Mouse (Mus musculus) limb, embryonic 11.5 days (tissue): ENCODE measurements around the gene Aasdhppt. TPM values are rescaled to one million over a fixed set of nuclear protein-coding genes. Genes with fewer than 3 reads are reported as not detected.

ENCODE experiments used
- ATAC-seq: fragments of 200-750 bp; cut with Nextera tagmentation; 2 replicates; pipeline ENCODE4 v1.8.0; 2017; ENCODE audit warnings: low read depth; ENCODE audit not compliant: insufficient number of reproducible peaks, low FRiP score, low TSS enrichment
- DNase-seq: peaks from one replicate; pipeline ENCODE4 v3.0.0-alpha.2; 2015; ENCODE audit warnings: low spot score
- H3K27ac ChIP-seq: fragments of 300-500 bp; sonication (generic); replicated peaks from 2 replicates; pipeline ENCODE4 v1.5.1; 2014; ENCODE audit warnings: low read depth, mild to moderate bottlenecking, low read length
- H3K27me3 ChIP-seq: fragments of 300-500 bp; sonication (generic); 2 replicates; pipeline ENCODE4 v1.6.1; 2014; ENCODE audit warnings: mild to moderate bottlenecking, low read length, mixed read lengths; ENCODE audit not compliant: control insufficient read depth, insufficient read depth
- H3K36me3 ChIP-seq: fragments of 300-500 bp; sonication (generic); 2 replicates; pipeline ENCODE4 v1.6.1; 2014; ENCODE audit warnings: mild to moderate bottlenecking, low read length, moderate library complexity, mixed read lengths; ENCODE audit not compliant: control insufficient read depth, insufficient read depth
- H3K4me1 ChIP-seq: fragments of 300-500 bp; sonication (generic); 2 replicates; pipeline ENCODE4 v1.6.1; 2014; ENCODE audit warnings: low read length, mixed read lengths; ENCODE audit not compliant: control insufficient read depth, insufficient read depth
- H3K4me2 ChIP-seq: fragments of 300-500 bp; sonication (generic); 2 replicates; pipeline ENCODE4 v1.6.1; 2014; ENCODE audit warnings: low read depth, mild to moderate bottlenecking, moderate library complexity; ENCODE audit not compliant: severe bottlenecking
- H3K4me3 ChIP-seq: fragments of 300-500 bp; sonication (generic); 2 replicates; pipeline ENCODE4 v1.5.1; 2014; ENCODE audit warnings: low read depth, low read length
- H3K9ac ChIP-seq: fragments of 300-500 bp; sonication (generic); 2 replicates; pipeline ENCODE4 v1.6.1; 2014; ENCODE audit warnings: mild to moderate bottlenecking, low read length
- H3K9me3 ChIP-seq: fragments of 300-500 bp; sonication (generic); 2 replicates; pipeline ENCODE4 v1.6.1; 2016; ENCODE audit warnings: low read length; ENCODE audit not compliant: control insufficient read depth
- WGBS: fragments of 180-500 bp; shearing (Covaris S2); extraction: QIAGEN DNeasy Blood & Tissue Kit; methylation state at CpG from one replicate; pipeline ENCODE4 v1.1.7; 2014; 5-methylcytosine and 5-hydroxymethylcytosine counted together
- polyA plus RNA-seq: library from polyadenylated mRNA; unstranded; fragments of >200 nt; fragmentation: Nextera tagmentation; extraction: Ambion mirVana; gene quantifications from 2 replicates; pipeline ENCODE4 v1.2.1, GENCODE M21; 2014

Aasdhppt gene
- 36.8 and 38.9 TPM in 2 replicates for polyA plus RNA-seq

DNA sequence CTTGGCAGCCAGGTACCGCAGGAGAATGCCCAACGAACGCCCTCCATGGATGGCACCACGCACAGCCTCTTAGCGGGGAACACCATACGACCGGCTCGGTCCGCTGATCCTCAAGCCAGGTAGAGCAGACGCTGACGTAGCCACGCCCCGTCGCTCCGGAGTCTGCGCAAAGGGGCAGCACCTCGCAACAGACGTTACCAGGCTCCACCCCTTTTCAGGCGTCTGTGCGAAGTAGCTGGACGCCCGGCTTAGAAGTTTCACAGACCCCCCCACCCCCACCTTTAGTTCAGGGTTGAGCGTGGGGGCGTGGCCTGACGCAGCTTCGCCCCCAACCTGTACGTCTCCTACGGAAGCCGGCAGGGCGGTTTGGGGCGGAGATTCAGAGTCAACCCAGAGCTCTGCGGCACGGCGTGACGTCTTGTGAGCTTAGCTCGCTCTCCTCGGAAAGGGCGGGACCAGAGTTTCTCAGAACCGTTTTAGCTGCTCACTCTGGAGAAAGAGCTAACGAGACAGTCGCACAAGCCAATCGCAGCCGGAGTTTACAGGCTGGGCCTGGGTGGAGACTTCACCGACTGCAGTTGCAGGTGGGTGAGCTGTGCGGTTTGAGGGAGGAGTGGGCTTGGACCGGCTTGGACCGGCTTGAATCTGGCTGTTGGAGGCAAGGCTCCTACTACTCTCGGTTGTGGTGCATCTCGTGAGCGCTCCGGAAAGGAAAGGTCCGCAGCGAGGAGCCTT, at the start of gene Aasdhppt, which contains the start of gene Kbtbd3:
Gene Aasdhppt, minus strand, starts transcription at position 121 of the 735 bp plus-strand sequence.
Gene Kbtbd3, plus strand, starts transcription at position 483 of the 735 bp plus-strand sequence.
- ATAC-seq (peak; percentile 99), DNase-seq (peak; percentile 99)
- Histone ChIP-seq H3K9me3 (no peaks in the 10 kb centered on the region), H3K4me2 (peak within 1 kb of the TSS; percentile 64), H3K36me3 (no peaks in the 10 kb centered on the region), H3K4me3 (peak within 1 kb of the TSS; percentile 59), H3K27ac (peak within 1 kb of the TSS; percentile 80), H3K27me3 (no peaks in the 10 kb centered on the region), H3K9ac (peak within 1 kb of the TSS; percentile 81), H3K4me1 (peaks cover 2% of the 10 kb centered on the region; the same call in 1 of the 2 replicates)
- whole genome bisulfite sequencing: under 1% methylated on average over 53 of the region's 53 CpGs

DNA sequence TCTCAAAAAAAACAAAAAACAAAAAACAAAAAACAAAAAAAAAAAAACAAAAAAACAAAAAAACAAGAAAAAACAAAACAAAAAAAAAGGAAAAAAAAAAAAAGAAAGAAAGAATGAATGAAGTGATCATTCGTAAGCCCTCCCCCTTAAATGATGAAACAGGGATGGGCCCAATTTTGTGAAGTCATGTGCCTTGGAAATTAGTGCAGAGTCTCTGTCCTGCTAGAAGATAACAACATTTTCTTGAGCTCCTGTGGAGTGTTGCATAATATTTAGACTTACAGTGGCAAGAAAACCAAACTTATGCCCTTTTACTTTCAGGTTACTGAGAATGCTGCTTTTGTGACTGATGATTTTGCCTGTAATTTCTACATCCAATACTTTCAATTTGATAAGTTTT, 43.9 kb upstream of the Aasdhppt start:
- no peak overlapping the region for H3K9ac ChIP-seq
- no peaks in the 10 kb centered on the region for H3K36me3 ChIP-seq
- ATAC-seq (no peak), DNase-seq (no peak)
- H3K4me1 ChIP-seq: no peaks in the 10 kb centered on the region
- no peak overlapping the region for H3K27ac ChIP-seq
- no peak overlapping the region for H3K4me2 ChIP-seq
- no peaks in the 10 kb centered on the region for H3K27me3 ChIP-seq
- 84% methylated on average over 1 of the region's 1 CpGs for WGBS
- H3K9me3 ChIP-seq: no peaks in the 10 kb centered on the region
- H3K4me3 ChIP-seq: no peak overlapping the region

DNA sequence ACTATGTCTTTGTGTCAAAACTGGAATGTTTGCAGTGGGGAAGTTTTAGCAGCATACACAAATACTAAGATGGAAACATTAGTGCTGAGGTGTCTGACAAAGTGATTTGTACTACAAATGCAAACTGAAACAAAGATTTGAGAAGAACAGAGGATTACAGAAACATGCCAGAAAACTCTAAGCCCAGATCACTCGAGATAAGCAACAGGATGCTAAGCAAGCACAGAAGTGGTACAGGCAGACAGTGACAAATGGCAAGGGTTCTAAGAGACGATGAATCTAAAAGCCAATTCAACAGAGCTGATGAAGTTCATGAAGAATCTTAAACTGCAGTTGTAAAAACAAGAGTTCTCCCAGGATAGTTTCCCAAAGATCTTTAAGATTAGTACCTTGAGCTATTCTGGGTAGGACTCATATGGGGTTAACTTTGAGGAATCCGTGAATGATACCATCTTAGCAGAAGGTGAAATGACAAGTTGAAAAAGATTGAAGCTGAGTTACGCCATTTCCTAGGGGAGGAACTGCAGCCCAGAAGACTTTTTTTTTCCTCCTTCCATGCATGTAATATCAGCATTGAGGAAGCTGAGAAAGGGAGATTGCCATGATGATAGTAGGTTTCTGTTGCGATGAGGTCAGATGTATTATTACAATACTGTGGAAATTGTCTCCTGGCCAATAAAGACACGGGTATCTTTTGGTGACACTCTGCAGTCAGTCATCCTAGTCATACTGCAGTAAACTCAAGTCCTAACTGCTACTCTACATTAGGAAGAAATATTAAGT, 9.9 kb upstream of the Aasdhppt start:
- no peaks in the 10 kb centered on the region for H3K9me3 ChIP-seq
- H3K4me2 ChIP-seq: no peak overlapping the region
- DNase-seq (no peak), ATAC-seq (no peak)
- H3K9ac ChIP-seq: no peak overlapping the region
- no peak overlapping the region for H3K27ac ChIP-seq
- no peaks in the 10 kb centered on the region for H3K4me1 ChIP-seq
- H3K4me3 ChIP-seq: no peak overlapping the region
- H3K36me3 ChIP-seq: no peaks in the 10 kb centered on the region
- WGBS: 87% methylated on average over 6 of the region's 6 CpGs
- no peaks in the 10 kb centered on the region for H3K27me3 ChIP-seq

DNA sequence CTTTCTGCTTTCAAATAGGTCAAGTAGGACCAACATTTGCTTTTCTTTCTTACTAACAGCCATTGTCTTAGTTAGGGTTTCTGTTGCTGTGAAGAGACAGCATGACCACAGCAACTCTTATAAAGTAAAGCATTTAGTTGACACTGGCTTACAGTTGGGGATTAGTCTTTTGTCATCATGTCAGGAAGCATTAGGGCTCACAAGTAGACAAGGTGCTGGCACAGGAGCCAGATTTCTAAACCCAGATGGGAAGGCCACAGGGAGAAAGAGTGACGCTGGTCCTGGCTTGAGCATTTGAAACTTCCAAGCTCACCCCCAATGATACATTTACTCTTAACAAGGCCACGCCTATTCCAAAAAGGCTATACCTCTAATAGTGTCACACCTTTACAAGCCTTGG, 6.5 kb upstream of the Aasdhppt start:
- ATAC-seq: no peak
- WGBS: 86% methylated on average over 2 of the region's 2 CpGs
- Histone ChIP-seq H3K27ac (no peak overlapping the region), H3K4me3 (no peak overlapping the region), H3K4me2 (no peak overlapping the region), H3K9me3 (no peaks in the 10 kb centered on the region), H3K27me3 (no peaks in the 10 kb centered on the region), H3K36me3 (no peaks in the 10 kb centered on the region), H3K4me1 (no peaks in the 10 kb centered on the region), H3K9ac (no peak overlapping the region)
- no peak for DNase-seq

DNA sequence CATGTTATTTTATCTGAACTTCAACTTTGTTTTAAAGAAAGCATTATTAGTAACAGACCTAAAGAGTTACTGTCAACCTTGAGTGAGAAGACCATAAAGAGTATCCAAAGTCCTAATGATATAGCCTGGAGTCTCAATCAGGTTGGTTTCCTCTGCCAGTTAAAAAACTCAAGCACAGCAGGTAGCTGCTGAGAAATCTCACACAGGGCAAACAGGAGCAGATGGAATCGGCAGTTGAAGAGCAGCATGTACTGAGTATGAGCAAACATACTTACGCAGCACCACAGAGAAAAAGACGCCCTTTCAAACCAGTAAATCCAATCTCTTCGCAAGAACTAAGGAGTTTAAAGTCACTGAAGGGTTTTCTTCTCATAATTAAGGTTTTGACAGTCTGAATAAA, 4.7 kb upstream of the Aasdhppt start:
- DNase-seq (no peak), ATAC-seq (no peak)
- Histone ChIP-seq H3K4me1 (no peaks in the 10 kb centered on the region), H3K27ac (no peak overlapping the region), H3K9me3 (no peaks in the 10 kb centered on the region), H3K4me2 (no peak overlapping the region), H3K36me3 (no peaks in the 10 kb centered on the region), H3K9ac (no peak overlapping the region), H3K27me3 (no peaks in the 10 kb centered on the region), H3K4me3 (no peak overlapping the region)
- WGBS: 88% methylated on average over 4 of the region's 4 CpGs

DNA sequence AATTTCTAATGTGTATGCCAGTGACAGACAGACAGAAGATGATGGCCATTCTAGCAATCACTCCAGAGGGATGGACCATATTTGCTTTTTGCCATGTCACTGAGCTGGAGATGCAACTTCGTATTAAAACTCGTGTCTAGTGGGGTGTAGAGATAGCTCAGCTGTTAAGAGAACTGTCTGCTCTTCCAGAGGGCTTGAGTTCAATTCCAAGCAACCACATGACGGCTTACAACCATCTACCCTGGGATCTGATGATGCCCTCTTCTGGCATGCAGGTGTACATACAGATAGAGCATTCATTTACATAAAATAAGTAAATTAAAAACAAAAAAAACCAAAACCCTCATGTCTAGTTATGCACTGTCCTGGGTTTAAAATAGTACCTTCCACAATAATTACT, 1.9 kb upstream of the Aasdhppt start:
- Histone ChIP-seq H3K9ac (no peak overlapping the region), H3K4me2 (no peak overlapping the region), H3K9me3 (no peaks in the 10 kb centered on the region), H3K27me3 (no peaks in the 10 kb centered on the region), H3K27ac (no peak overlapping the region), H3K36me3 (no peaks in the 10 kb centered on the region), H3K4me3 (no peak overlapping the region), H3K4me1 (peaks cover 2% of the 10 kb centered on the region; the same call in 1 of the 2 replicates)
- ATAC-seq (no peak), DNase-seq (no peak)
- 85% methylated on average over 3 of the region's 3 CpGs for WGBS

DNA sequence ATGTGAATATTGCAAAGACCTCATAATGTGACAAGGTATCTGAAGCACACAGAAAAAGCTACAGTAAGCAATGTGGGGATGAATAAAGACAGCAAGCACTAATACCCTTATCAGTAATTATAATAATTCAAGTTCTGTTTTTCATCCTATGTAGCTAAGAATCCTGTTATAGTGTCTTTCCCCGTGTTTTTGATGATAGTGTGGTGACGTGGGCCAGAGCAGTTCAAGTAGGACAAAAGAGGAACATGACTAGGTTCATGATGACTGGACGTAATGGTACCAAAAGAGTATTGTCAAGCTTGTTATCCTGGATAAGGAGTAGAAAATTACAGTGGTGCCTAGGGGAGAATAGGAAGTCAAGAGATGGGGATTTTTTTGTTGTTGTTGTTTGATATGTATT, 1.4 kb upstream of the Aasdhppt start:
- H3K4me3 ChIP-seq: peak overlapping the region; percentile 59
- no peak overlapping the region for H3K27ac ChIP-seq
- H3K36me3 ChIP-seq: no peaks in the 10 kb centered on the region
- H3K27me3 ChIP-seq: no peaks in the 10 kb centered on the region
- no peaks in the 10 kb centered on the region for H3K9me3 ChIP-seq
- H3K4me1 ChIP-seq: peaks cover 2% of the 10 kb centered on the region; the same call in 1 of the 2 replicates
- ATAC-seq (no peak), DNase-seq (no peak)
- H3K4me2 ChIP-seq: peak overlapping the region; percentile 64
- H3K9ac ChIP-seq: no peak overlapping the region; the same call in 1 of the 2 replicates
- 83% methylated on average over 3 of the region's 3 CpGs for WGBS

DNA sequence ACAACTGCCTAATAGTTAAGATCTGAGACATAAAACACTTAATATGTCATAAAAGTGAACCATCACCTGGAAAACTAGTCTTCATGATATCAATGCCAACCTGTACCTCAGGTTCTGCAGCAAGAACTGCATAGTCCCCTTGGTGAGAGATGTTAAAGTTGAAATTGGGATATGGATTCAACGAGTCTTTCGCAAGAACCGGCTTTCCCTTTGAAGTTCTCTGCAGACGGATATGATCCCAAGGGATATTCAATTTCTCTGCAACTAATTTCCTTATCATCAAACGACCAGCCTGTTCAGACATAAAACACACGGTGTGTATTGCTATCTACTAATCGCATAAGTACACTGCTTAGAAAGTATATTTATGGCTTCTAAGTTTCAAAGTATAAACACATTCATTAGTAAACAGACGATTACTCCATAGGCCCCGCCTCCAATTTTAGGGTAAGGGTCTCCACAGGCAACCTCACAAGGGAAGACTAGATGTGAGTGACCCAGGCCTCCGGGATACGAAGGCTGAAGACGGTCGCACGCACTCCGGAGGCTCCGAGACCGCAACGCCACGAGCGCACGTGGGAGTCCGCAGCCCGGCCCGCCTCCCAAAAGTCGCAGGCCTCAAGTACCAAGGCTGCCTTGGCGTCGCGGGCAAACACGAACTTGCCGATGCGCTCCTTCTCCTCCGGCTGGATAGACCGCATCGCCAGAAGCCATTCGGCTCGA, 482 bp downstream of the Aasdhppt start:
- peak overlapping the region; percentile 62 for H3K9ac ChIP-seq
- no peaks in the 10 kb centered on the region for H3K36me3 ChIP-seq
- peaks cover 2% of the 10 kb centered on the region; the same call in 1 of the 2 replicates for H3K4me1 ChIP-seq
- no peaks in the 10 kb centered on the region for H3K9me3 ChIP-seq
- DNase-seq: no peak
- peak overlapping the region; percentile 59 for H3K4me3 ChIP-seq
- peak overlapping the region; percentile 43 for H3K4me2 ChIP-seq
- WGBS: under 1% methylated on average over 36 of the region's 36 CpGs
- H3K27ac ChIP-seq: no peak overlapping the region
- no peak; the same call in 1 of the 2 replicates for ATAC-seq
- H3K27me3 ChIP-seq: no peaks in the 10 kb centered on the region
